Mouse (Mus musculus): ENCODE measurements around the gene Fam120b.

Gene Fam120b

GRCm38 (mm10) chr17:15380641-15381051 is 15.4 kb upstream of the Fam120b start:
- DNase-seq, result no peak

GRCm38 (mm10) chr17:15381092-15381860 is 14.7 kb upstream of the Fam120b start:
- no peak for DNase-seq

GRCm38 (mm10) chr17:15381869-15382660 is 13.9 kb upstream of the Fam120b start:
- DNase-seq, result no peak

- DNase-seq, result no peak
Observed at GRCm38 (mm10) chr17:15383360-15383759, 12.6 kb upstream of the Fam120b start.

GRCm38 (mm10) chr17:15388892-15389291 is 7.1 kb upstream of the Fam120b start:
- DNase-seq, result no peak

- DNase-seq, result no peak
Observed at GRCm38 (mm10) chr17:15389356-15389755, 6.6 kb upstream of the Fam120b start.

- no peak for DNase-seq
Observed at GRCm38 (mm10) chr17:15401716-15402115, 5.7 kb downstream of the Fam120b start.

- DNase-seq, result no peak
Observed at GRCm38 (mm10) chr17:15406576-15406975, 10.6 kb downstream of the Fam120b start.

- peak; percentile 45 for DNase-seq
Observed at GRCm38 (mm10) chr17:15409261-15409660, 13.3 kb downstream of the Fam120b start.

GRCm38 (mm10) chr17:15410861-15411260 is 14.9 kb downstream of the Fam120b start:
- DNase-seq, result no peak

- no peak for DNase-seq
Observed at GRCm38 (mm10) chr17:15416596-15417215, 20.7 kb downstream of the Fam120b start.

GRCm38 (mm10) chr17:15419534-15419933 is 23.5 kb downstream of the Fam120b start:
- no peak for DNase-seq

GRCm38 (mm10) chr17:15420021-15420603 is 24.1 kb downstream of the Fam120b start:
- peak; percentile 32 for DNase-seq

GRCm38 (mm10) chr17:15421446-15421845 is 25.4 kb downstream of the Fam120b start:
- DNase-seq, result no peak

- no peak for DNase-seq
Observed at GRCm38 (mm10) chr17:15422666-15423065, 26.7 kb downstream of the Fam120b start.

- DNase-seq, result peak; percentile 81
Observed at GRCm38 (mm10) chr17:15423080-15423765, 27.2 kb downstream of the Fam120b start.

GRCm38 (mm10) chr17:15425931-15426330 is 29.9 kb downstream of the Fam120b start:
- no peak for DNase-seq

- no peak for DNase-seq
Observed at GRCm38 (mm10) chr17:15429451-15429850, 33.4 kb downstream of the Fam120b start.

GRCm38 (mm10) chr17:15429937-15430336 is 33.9 kb downstream of the Fam120b start:
- no peak for DNase-seq

GRCm38 (mm10) chr17:15431021-15431514 is 35.1 kb downstream of the Fam120b start:
- peak; percentile 38 for DNase-seq

- DNase-seq, result no peak
Observed at GRCm38 (mm10) chr17:15431551-15431950, 35.5 kb downstream of the Fam120b start.

GRCm38 (mm10) chr17:15432036-15432435 is 36.0 kb downstream of the Fam120b start:
- no peak for DNase-seq
